Mouse (Mus musculus): ENCODE results near the gene Rps27rt. TPM values are rescaled to one million over a fixed set of nuclear protein-coding genes. Genes with fewer than 3 reads are reported as not detected.
A peak's percentile ranks its signal among the peaks of the same experiment; 100 is the strongest.

The Rps27rt gene
- polyA plus RNA-seq, 1 experiment = 2,799 TPM

- Histone ChIP-seq H3K27ac (ENCODE audit: insufficient read depth, low read length) (peak within 1 kb of the TSS; percentile 12; the same call in 1 of the 2 replicates), H3K4me1 (ENCODE audit: control insufficient read depth, insufficient read depth, low read length) (no peaks in the 10 kb centered on the region), H3K4me3 (ENCODE audit: insufficient read depth, low read length) (peak within 1 kb of the TSS; percentile 60)
- peak; percentile 94 for TF ChIP-seq POLR2A (IDR thresholded peaks at IDR 0.05; ENCODE audit: low read depth, low read length)
- TF ChIP-seq CTCF (IDR thresholded peaks at IDR 0.05; ENCODE audit: borderline replicate concordance, insufficient read depth, low read length) = no peak
Observed at GRCm38 (mm10) chr9:114933723-114934171, 48.8 kb downstream of the Rps27rt start, which contains the start of gene Gpd1l. Gpd1l (minus strand) TSS chr9:114933987.

GRCm38 (mm10) chr9:114933037-114933722 is 49.4 kb downstream of the Rps27rt start:
- Histone ChIP-seq H3K27ac (ENCODE audit: insufficient read depth, low read length) (peak overlapping the region; percentile 12; the same call in 1 of the 2 replicates), H3K4me1 (ENCODE audit: control insufficient read depth, insufficient read depth, low read length) (no peaks in the 10 kb centered on the region), H3K4me3 (ENCODE audit: insufficient read depth, low read length) (peak overlapping the region; percentile 60)
- no peak for TF ChIP-seq CTCF (IDR thresholded peaks at IDR 0.05; ENCODE audit: borderline replicate concordance, insufficient read depth, low read length)
- TF ChIP-seq POLR2A (IDR thresholded peaks at IDR 0.05; ENCODE audit: low read depth, low read length) = no peak

GRCm38 (mm10) chr9:114932607-114933006 is 49.9 kb downstream of the Rps27rt start:
- Histone ChIP-seq H3K27ac (ENCODE audit: insufficient read depth, low read length) (no peak overlapping the region), H3K4me3 (ENCODE audit: insufficient read depth, low read length) (peak overlapping the region; percentile 60), H3K4me1 (ENCODE audit: control insufficient read depth, insufficient read depth, low read length) (no peaks in the 10 kb centered on the region)
- TF ChIP-seq POLR2A (IDR thresholded peaks at IDR 0.05; ENCODE audit: low read depth, low read length) (no peak), CTCF (IDR thresholded peaks at IDR 0.05; ENCODE audit: borderline replicate concordance, insufficient read depth, low read length) (no peak)

Other genes starting within 250 kb of the Rps27rt start
- 95.8 and 105 TPM in 2 replicates for gene Cmtm7, start 200.9 kb downstream of the Rps27rt start, polyA plus RNA-seq (2011; ENCODE audit: insufficient read length, low read depth, missing spikeins)
- gene Cmtm8, start 138.6 kb downstream of the Rps27rt start, polyA plus RNA-seq (2011; ENCODE audit: insufficient read length, low read depth, missing spikeins) = 1.3 and 1.8 TPM in 2 replicates
- 8.1 and 8.9 TPM in 2 replicates for gene Gpd1l, start 48.8 kb downstream of the Rps27rt start, polyA plus RNA-seq (2011; ENCODE audit: insufficient read length, low read depth, missing spikeins)
- gene Osbpl10, start 4.2 kb downstream of the Rps27rt start, polyA plus RNA-seq (2011; ENCODE audit: insufficient read length, low read depth, missing spikeins) = 1.6 and 3.1 TPM in 2 replicates